8 mouse cellular contexts compared by ENCODE assay signal in genomic region chr7:105633127-105633800, GRCm38 (mm10). TPM values are rescaled to one million over a fixed set of nuclear protein-coding genes. Genes with fewer than 3 reads are reported as not detected.
DNase-seq lines count a peak whose midpoint lies in the region; ATAC-seq and TF ChIP-seq lines count a peak whose summit lies in the region.

TSS of gene Trim3 (minus strand) at chr7:105633571.

- WGBS in embryonic facial prominence, embryonic 15.5 days = under 1% methylated on average over 60 of the region's 71 CpGs
- under 1% methylated on average over 61 of the region's 71 CpGs for WGBS in limb, embryonic 13.5 days
- 1% methylated on average over 69 of the region's 71 CpGs for WGBS in midbrain, embryonic 15.5 days
- WGBS in spleen, adult 2 months = under 1% methylated on average over 70 of the region's 71 CpGs

- peak; percentile 84 for DNase-seq in A20 (ENCODE audit: low read depth, low spot score)
- DNase-seq in heart, adult 8-10 months (ENCODE audit: low spot score) = peak; percentile 84
- DNase-seq in kidney, adult 9 months = peak; percentile 92
- peak; percentile 15 to 84 for DNase-seq in spleen, adult 2 months (ENCODE audit: low read depth in 1 of 2, low spot score in 2 of 2)

- peak within 1 kb of the TSS; percentile 96 for H3K4me3 ChIP-seq in bone marrow macrophage, adult 2 months (ENCODE audit: insufficient read depth, low read length)
- H3K4me3 ChIP-seq in embryonic facial prominence, embryonic 15.5 days (replicated peaks) = peak within 1 kb of the TSS; percentile 93
- H3K4me3 ChIP-seq in limb, embryonic 13.5 days = peak within 1 kb of the TSS; percentile 84
- peak within 1 kb of the TSS; percentile 88 for H3K4me3 ChIP-seq in midbrain, embryonic 15.5 days
- H3K4me3 ChIP-seq in spleen, adult 2 months (ENCODE audit: extremely low read depth, insufficient read depth, insufficient read length) = peak within 1 kb of the TSS; percentile 82

- H3K27me3 ChIP-seq in embryonic facial prominence, embryonic 15.5 days = no peaks in the 10 kb centered on the region
- H3K27me3 ChIP-seq in limb, embryonic 13.5 days = no peaks in the 10 kb centered on the region
- H3K27me3 ChIP-seq in midbrain, embryonic 15.5 days (replicated peaks) = no peaks in the 10 kb centered on the region
- 0 out of 2 replicates have a peak, but pooled peaks cover 2% of the 10 kb centered on the region for H3K27me3 ChIP-seq in spleen, adult 2 months (ENCODE audit: control insufficient read depth, insufficient read depth, low read length)

- H3K9ac ChIP-seq in embryonic facial prominence, embryonic 15.5 days = peak within 1 kb of the TSS; percentile 78
- peak within 1 kb of the TSS; percentile 88 for H3K9ac ChIP-seq in limb, embryonic 13.5 days
- peak within 1 kb of the TSS; percentile 96 for H3K9ac ChIP-seq in midbrain, embryonic 15.5 days

- H3K36me3 ChIP-seq in embryonic facial prominence, embryonic 15.5 days = peaks cover 29% of the 10 kb centered on the region
- peaks cover 32% of the 10 kb centered on the region for H3K36me3 ChIP-seq in limb, embryonic 13.5 days
- H3K36me3 ChIP-seq in midbrain, embryonic 15.5 days (replicated peaks) = peaks cover 7% of the 10 kb centered on the region; the same call in 1 of the 2 replicates
- H3K36me3 ChIP-seq in spleen, adult 2 months (ENCODE audit: control insufficient read depth, insufficient read depth, low read length) = 0 out of 2 replicates have a peak, but pooled peaks cover 1% of the 10 kb centered on the region

- peak; percentile 92 for ATAC-seq in embryonic facial prominence, embryonic 15.5 days (ENCODE audit: insufficient number of reproducible peaks, low FRiP score, low TSS enrichment, low read depth)
- ATAC-seq in limb, embryonic 13.5 days (ENCODE audit: low FRiP score, low read depth) = peak; percentile 92
- peak; percentile 90 for ATAC-seq in midbrain, embryonic 15.5 days (replicated peaks)

- H3K9me3 ChIP-seq in embryonic facial prominence, embryonic 15.5 days (replicated peaks) = no peaks in the 10 kb centered on the region
- H3K9me3 ChIP-seq in limb, embryonic 13.5 days = no peaks in the 10 kb centered on the region
- H3K9me3 ChIP-seq in midbrain, embryonic 15.5 days = no peaks in the 10 kb centered on the region

- peaks cover 38% of the 10 kb centered on the region for H3K4me1 ChIP-seq in bone marrow macrophage, adult 2 months (ENCODE audit: control insufficient read depth, insufficient read depth, low read length)
- peaks cover 45% of the 10 kb centered on the region for H3K4me1 ChIP-seq in embryonic facial prominence, embryonic 15.5 days
- peaks cover 26% of the 10 kb centered on the region for H3K4me1 ChIP-seq in limb, embryonic 13.5 days
- H3K4me1 ChIP-seq in midbrain, embryonic 15.5 days = peaks cover 48% of the 10 kb centered on the region
- H3K4me1 ChIP-seq in spleen, adult 2 months (ENCODE audit: control insufficient read depth, insufficient read depth, insufficient read length) = peaks cover 2% of the 10 kb centered on the region; the same call in 1 of the 2 replicates

- no peak within 1 kb of the TSS for H3K27ac ChIP-seq in bone marrow macrophage, adult 2 months (ENCODE audit: insufficient read depth, low read depth, low read length)
- peak within 1 kb of the TSS; percentile 83 for H3K27ac ChIP-seq in embryonic facial prominence, embryonic 15.5 days (replicated peaks)
- peak within 1 kb of the TSS; percentile 77 for H3K27ac ChIP-seq in limb, embryonic 13.5 days
- peak within 1 kb of the TSS; percentile 89 for H3K27ac ChIP-seq in midbrain, embryonic 15.5 days
- 0 out of 2 replicates have a peak within 1 kb of the TSS, but pooled peaks have one; percentile 55 for H3K27ac ChIP-seq in spleen, adult 2 months (ENCODE audit: insufficient read depth, low read length)

- peak within 1 kb of the TSS; percentile 57 for H3K4me2 ChIP-seq in embryonic facial prominence, embryonic 15.5 days (replicated peaks)
- H3K4me2 ChIP-seq in limb, embryonic 13.5 days (replicated peaks) = peak within 1 kb of the TSS; percentile 83
- peak within 1 kb of the TSS; percentile 82 for H3K4me2 ChIP-seq in midbrain, embryonic 15.5 days

- no peak for TF ChIP-seq CTCF in bone marrow macrophage, adult 2 months (IDR thresholded peaks at IDR 0.05; ENCODE audit: low read depth, low read length)
- TF ChIP-seq CTCF in spleen, adult 2 months (IDR thresholded peaks at IDR 0.05; ENCODE audit: extremely low read depth, insufficient read depth, insufficient read length, insufficient replicate concordance) = no peak

- no peak for TF ChIP-seq POLR2A in bone marrow macrophage, adult 2 months (IDR thresholded peaks at IDR 0.05; ENCODE audit: borderline replicate concordance, low read depth, low read length)
- no peak; the same call in 1 of the 2 replicates for TF ChIP-seq POLR2A in spleen, adult 2 months (IDR thresholded peaks at IDR 0.05; ENCODE audit: low read depth, low read length)

RNA-seq across cellular contexts. Expression of gene Trim3, which starts in this region (rescaled TPM):
- 66.8 and 66.9 TPM in 2 replicates for polyA plus RNA-seq in bone marrow macrophage, adult 2 months (2012; ENCODE audit: insufficient read depth, insufficient read length, missing spikeins)
- polyA plus RNA-seq in embryonic facial prominence, embryonic 15.5 days (2015; fragmentation: Nextera tagmentation; extraction: Ambion mirVana) = 45.2 and 48.1 TPM in 2 replicates
- 10 to 100 TPM; 21.2 to 26.8 (median 23.5) TPM for total RNA-seq in heart, adult 8-10 months (2022)
- 36.9 and 38.0 TPM in 2 replicates for polyA plus RNA-seq in limb, embryonic 13.5 days (2015; fragmentation: Nextera tagmentation; extraction: Ambion mirVana)
- polyA plus RNA-seq in midbrain, embryonic 15.5 days (2015; fragmentation: Nextera tagmentation; extraction: Ambion mirVana) = 106 and 107 TPM in 2 replicates
- polyA plus RNA-seq in spleen, adult 2 months (2012; rRNA removed) = 25.4 and 35.1 TPM in 2 replicates
